Comparison of ENCODE assay signal across 8 mouse cellular contexts in the genomic region with DNA sequence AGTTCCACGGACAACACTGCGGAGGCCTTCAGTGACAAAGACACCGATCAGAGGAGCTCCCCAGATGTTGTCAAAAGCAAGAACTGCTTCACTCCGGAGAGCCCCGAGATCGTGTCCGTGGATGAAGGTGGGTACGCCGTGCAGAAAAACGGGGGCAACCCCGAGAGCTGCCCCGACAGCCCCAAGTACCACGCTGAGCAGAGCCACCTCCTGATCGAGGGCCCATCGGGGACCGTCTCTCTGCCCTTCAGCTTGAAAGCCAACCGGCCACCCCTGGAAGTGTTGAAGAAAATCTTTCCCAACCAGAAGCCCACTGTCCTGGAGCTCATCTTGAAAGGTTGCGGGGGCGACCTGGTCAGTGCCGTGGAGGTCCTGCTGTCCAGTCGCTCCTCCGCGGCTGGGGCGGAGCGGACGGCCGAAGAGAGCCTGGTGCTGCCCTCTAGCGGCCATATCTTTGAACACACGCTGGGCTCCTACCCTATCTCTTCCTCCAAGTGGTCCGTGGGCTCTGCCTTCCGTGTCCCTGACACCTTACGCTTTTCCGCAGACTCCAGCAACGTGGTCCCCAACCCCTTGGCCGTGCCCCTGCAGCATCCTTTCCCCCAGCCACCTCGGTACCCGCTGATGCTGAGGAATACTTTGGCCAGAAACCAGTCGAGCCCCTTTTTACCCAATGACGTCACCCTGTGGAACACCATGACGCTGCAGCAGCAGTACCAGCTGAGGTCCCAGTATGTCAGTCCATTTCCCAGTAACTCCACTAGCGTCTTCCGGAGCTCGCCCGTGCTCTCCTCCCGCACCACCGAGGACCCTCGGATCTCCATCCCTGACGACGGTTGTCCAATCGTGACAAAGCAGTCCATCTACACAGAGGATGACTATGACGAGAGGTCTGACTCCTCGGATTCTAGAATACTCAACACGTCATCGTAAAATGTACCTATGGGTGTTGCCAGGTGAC. TPM values are rescaled to one million over a fixed set of nuclear protein-coding genes. Genes with fewer than 3 reads are reported as not detected.
DNase-seq lines count a peak whose midpoint lies in the region; ATAC-seq lines count a peak whose summit lies in the region.

No protein-coding gene starts in this region.

- H3K36me3 ChIP-seq in forebrain, embryonic 13.5 days (ENCODE audit: poor library complexity, severe bottlenecking): no peaks in the 10 kb centered on the region
- no peaks in the 10 kb centered on the region for H3K36me3 ChIP-seq in lung, embryonic 15.5 days
- H3K36me3 ChIP-seq in neural tube, embryonic 15.5 days: no peaks in the 10 kb centered on the region

- ATAC-seq in forebrain, embryonic 13.5 days: peak; percentile 71
- peak; percentile 67; the same call in 1 of the 2 replicates for ATAC-seq in lung, embryonic 15.5 days (ENCODE audit: borderline replicate concordance, extremely low read depth, low FRiP score, low TSS enrichment)
- 0 out of 2 replicates have a peak, but pooled peaks have one; percentile 47 for ATAC-seq in neural tube, embryonic 15.5 days (ENCODE audit: low FRiP score)

- no peak overlapping the region for H3K27ac ChIP-seq in forebrain, embryonic 13.5 days
- no peak overlapping the region for H3K27ac ChIP-seq in lung, embryonic 15.5 days
- no peak overlapping the region for H3K27ac ChIP-seq in neural tube, embryonic 15.5 days (replicated peaks)

- 35% methylated on average over 54 of the region's 54 CpGs for WGBS in forebrain, embryonic 13.5 days
- WGBS in lung, embryonic 15.5 days: 29% methylated on average over 54 of the region's 54 CpGs
- 31% methylated on average over 54 of the region's 54 CpGs for WGBS in neural tube, embryonic 15.5 days

- H3K4me1 ChIP-seq in forebrain, embryonic 13.5 days: peaks cover 26% of the 10 kb centered on the region
- peaks cover 5% of the 10 kb centered on the region; the same call in 1 of the 2 replicates for H3K4me1 ChIP-seq in lung, embryonic 15.5 days
- H3K4me1 ChIP-seq in neural tube, embryonic 15.5 days: peaks cover 8% of the 10 kb centered on the region

- peak overlapping the region; percentile 57 for H3K4me2 ChIP-seq in forebrain, embryonic 13.5 days
- peak overlapping the region; percentile 56 for H3K4me2 ChIP-seq in lung, embryonic 15.5 days
- H3K4me2 ChIP-seq in neural tube, embryonic 15.5 days: peak overlapping the region; percentile 55

- H3K9ac ChIP-seq in forebrain, embryonic 13.5 days: peak overlapping the region; percentile 51
- no peak overlapping the region for H3K9ac ChIP-seq in lung, embryonic 15.5 days
- no peak overlapping the region for H3K9ac ChIP-seq in neural tube, embryonic 15.5 days (replicated peaks)

- peak overlapping the region; percentile 31 for H3K4me3 ChIP-seq in forebrain, embryonic 13.5 days
- H3K4me3 ChIP-seq in lung, embryonic 15.5 days: peak overlapping the region; percentile 23
- H3K4me3 ChIP-seq in neural tube, embryonic 15.5 days (replicated peaks): peak overlapping the region; percentile 32

- H3K9me3 ChIP-seq in forebrain, embryonic 13.5 days (replicated peaks): no peaks in the 10 kb centered on the region
- no peaks in the 10 kb centered on the region for H3K9me3 ChIP-seq in lung, embryonic 15.5 days
- no peaks in the 10 kb centered on the region for H3K9me3 ChIP-seq in neural tube, embryonic 15.5 days (replicated peaks)

- peak; percentile 77 to 82 for DNase-seq in B cell, adult 2 months
- peak; percentile 57 for DNase-seq in brain, adult 2 months (ENCODE audit: low read depth, low spot score)
- peak; percentile 80 for DNase-seq in heart, postnatal 4 days
- peak; percentile 34 for DNase-seq in layer of hippocampus, adult 9-11 months
- DNase-seq in testis, postnatal 14 days (ENCODE audit: low spot score): peak; percentile 83

- peaks cover 75% of the 10 kb centered on the region for H3K27me3 ChIP-seq in forebrain, embryonic 13.5 days
- peaks cover 92% of the 10 kb centered on the region for H3K27me3 ChIP-seq in lung, embryonic 15.5 days
- peaks cover 90% of the 10 kb centered on the region for H3K27me3 ChIP-seq in neural tube, embryonic 15.5 days (replicated peaks)

RNA-seq across cellular contexts. Expression of gene Dmrt3, which starts 12.5 kb away (rescaled TPM):
- polyA plus RNA-seq in forebrain, embryonic 13.5 days (2015; fragmentation: Nextera tagmentation; extraction: Ambion mirVana): 6.7 and 7.8 TPM in 2 replicates
- not detected for total RNA-seq in heart, postnatal 4 days (2021)
- 0.29 and 0.43 TPM in 2 replicates for polyA plus RNA-seq in lung, embryonic 15.5 days (2015; fragmentation: Nextera tagmentation; extraction: Ambion mirVana)
- polyA plus RNA-seq in neural tube, embryonic 15.5 days (2015; fragmentation: Nextera tagmentation; extraction: Ambion mirVana): 1.8 and 1.9 TPM in 2 replicates

RNA-seq across cellular contexts. Expression of gene Dmrt2, which starts 49.6 kb away (rescaled TPM):
- polyA plus RNA-seq in forebrain, embryonic 13.5 days (2015; fragmentation: Nextera tagmentation; extraction: Ambion mirVana): 0.26 and 0.43 TPM in 2 replicates
- total RNA-seq in heart, postnatal 4 days (2021): not detected
- polyA plus RNA-seq in lung, embryonic 15.5 days (2015; fragmentation: Nextera tagmentation; extraction: Ambion mirVana): 0.76 and 1.6 TPM in 2 replicates
- polyA plus RNA-seq in neural tube, embryonic 15.5 days (2015; fragmentation: Nextera tagmentation; extraction: Ambion mirVana): 0.27 and 6.4 TPM in 2 replicates
